Mouse (Mus musculus) cerebellum, adult 2 months (tissue): Measurements from ENCODE around the gene Hist1h1c. TPM values are rescaled to one million over a fixed set of nuclear protein-coding genes. Genes with fewer than 3 reads are reported as not detected.
"Not testable (repeated sequence)": the region's sequence is repeated elsewhere in the genome, so short reads cannot be mapped to it uniquely, and the experiment has no call there.

Experiments
- DNase-seq, 2 experiments: peaks; one replicate each; pipeline ENCODE4 v3.0.0; 2021
- H3K27ac ChIP-seq: fragments of 200-500 bp; 2 replicates; pipeline ENCODE4 v1.5.1; 2012; ENCODE audit warnings: low read length, control low read depth, inconsistent platforms; ENCODE audit not compliant: insufficient read depth
- H3K27me3 ChIP-seq: fragments of 200-500 bp; 2 replicates; pipeline ENCODE4 v1.6.1; 2012; ENCODE audit warnings: inconsistent platforms, mild to moderate bottlenecking, low read length, moderate library complexity; ENCODE audit not compliant: control insufficient read depth, insufficient read depth
- H3K4me1 ChIP-seq: fragments of 200-500 bp; 2 replicates; pipeline ENCODE4 v1.6.1; 2011; ENCODE audit warnings: low read length; ENCODE audit not compliant: control insufficient read depth, insufficient read depth
- H3K4me3 ChIP-seq: fragments of 200-500 bp; replicated peaks from 2 replicates; pipeline ENCODE3; 2011; ENCODE audit warnings: mild to moderate bottlenecking, low read depth, low read length, control low read depth; ENCODE audit not compliant: insufficient read depth
- CTCF ChIP-seq: fragments of 200-500 bp; IDR thresholded peaks from 2 replicates; pipeline ENCODE4 v1.5.1; 2011; ENCODE audit warnings: low read depth, mild to moderate bottlenecking, control low read depth, low read length, moderate library complexity, borderline replicate concordance; ENCODE audit not compliant: insufficient read depth
- POLR2A ChIP-seq: fragments of 200-500 bp; IDR thresholded peaks from 2 replicates; pipeline ENCODE4 v1.6.1; 2011; ENCODE audit warnings: low read length, control low read depth, borderline replicate concordance; ENCODE audit not compliant: insufficient read depth
- WGBS: fragments of 180-500 bp; shearing (Covaris S2); methylation state at CpG from one replicate; pipeline ENCODE4 v1.1.7; 2018; 5-methylcytosine and 5-hydroxymethylcytosine counted together
- polyA plus RNA-seq: library from polyadenylated mRNA; depleted of rRNA; stranded (reverse); fragments of >200 nt; gene quantifications from 2 replicates; pipeline ENCODE4 v1.2.3, GENCODE M21; 2012

Gene Hist1h1c
- polyA plus RNA-seq, 1 experiment, result 34.6 TPM

DNA sequence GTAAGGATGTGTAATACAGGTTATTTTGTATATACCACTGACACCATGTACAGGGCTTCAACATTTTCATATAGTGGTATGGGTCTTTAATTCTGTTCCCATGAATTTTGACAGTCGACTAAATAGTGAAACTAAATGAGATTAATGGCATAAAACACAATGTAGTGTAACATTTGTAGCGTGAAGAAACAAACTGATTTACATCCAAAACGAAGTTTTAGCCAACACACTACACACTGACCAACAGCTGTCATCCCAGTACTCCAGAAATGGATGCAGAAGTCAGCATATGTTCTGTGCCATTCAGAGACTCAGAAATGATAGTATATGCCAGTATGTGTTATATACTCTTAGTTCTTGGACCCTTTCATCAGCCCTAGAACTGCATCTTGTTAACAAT is 19.3 kb downstream of the Hist1h1c start:
- no peak overlapping the region for H3K27ac ChIP-seq
- TF ChIP-seq CTCF, result no peak
- no peak for TF ChIP-seq POLR2A
- 24% methylated on average over 3 of the region's 3 CpGs for WGBS
- no peak for DNase-seq
- H3K4me1 ChIP-seq, result no peaks in the 10 kb centered on the region; the same call in 1 of the 2 replicates
- H3K27me3 ChIP-seq, result no peaks in the 10 kb centered on the region
- H3K4me3 ChIP-seq, result no peak overlapping the region

DNA sequence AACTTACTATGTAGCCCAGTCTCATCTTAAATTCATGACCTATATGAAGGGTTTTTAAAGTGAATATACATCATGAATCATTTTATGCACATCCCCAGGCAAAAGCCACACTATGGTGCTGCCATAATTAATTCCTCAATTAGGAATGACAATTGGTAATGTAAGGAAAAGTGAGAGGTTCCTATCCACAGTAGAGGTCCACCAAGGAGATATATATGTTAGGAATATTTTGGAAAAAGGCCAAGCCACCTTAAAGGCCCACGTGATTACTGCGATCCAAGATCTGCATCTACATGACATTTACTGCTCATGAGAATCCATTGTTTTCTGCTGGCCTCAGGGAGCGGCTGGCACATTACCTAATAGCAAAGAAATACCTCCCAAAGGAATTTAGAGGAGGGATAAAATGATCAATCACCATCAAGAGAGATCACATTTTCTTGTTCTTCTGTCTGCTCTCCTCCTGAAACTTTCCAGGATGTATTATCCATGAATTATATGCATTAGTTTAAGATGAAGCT is 20.7 kb downstream of the Hist1h1c start:
- Histone ChIP-seq H3K4me1 (no peaks in the 10 kb centered on the region; the same call in 1 of the 2 replicates), H3K27ac (no peak overlapping the region), H3K4me3 (no peak overlapping the region), H3K27me3 (no peaks in the 10 kb centered on the region)
- 80% methylated on average over 3 of the region's 3 CpGs for WGBS
- TF ChIP-seq POLR2A (no peak), CTCF (no peak)
- no peak for DNase-seq

DNA sequence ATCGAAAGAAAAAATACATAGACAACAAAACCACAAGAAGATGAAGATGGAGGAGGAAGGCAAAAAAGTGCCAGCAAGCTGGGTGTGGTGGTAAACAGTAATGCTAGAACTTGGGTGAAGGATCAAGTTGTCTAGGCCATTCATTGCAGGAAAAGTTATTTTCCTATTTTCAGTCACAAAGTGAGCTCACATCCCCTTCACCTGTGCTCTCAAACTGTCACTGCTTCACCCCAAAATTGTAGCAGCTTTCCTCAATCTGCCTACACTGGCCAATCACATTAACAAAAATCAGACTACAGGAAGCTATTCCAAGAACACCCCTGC is 21.3 kb downstream of the Hist1h1c start:
- H3K4me3 ChIP-seq, result no peak overlapping the region
- no peak overlapping the region for H3K27ac ChIP-seq
- H3K4me1 ChIP-seq, result no peaks in the 10 kb centered on the region; the same call in 1 of the 2 replicates
- TF ChIP-seq POLR2A, result no peak
- no peak for TF ChIP-seq CTCF
- WGBS, result 74% methylated on average over 1 of the region's 1 CpGs
- H3K27me3 ChIP-seq, result no peaks in the 10 kb centered on the region
- no peak for DNase-seq

DNA sequence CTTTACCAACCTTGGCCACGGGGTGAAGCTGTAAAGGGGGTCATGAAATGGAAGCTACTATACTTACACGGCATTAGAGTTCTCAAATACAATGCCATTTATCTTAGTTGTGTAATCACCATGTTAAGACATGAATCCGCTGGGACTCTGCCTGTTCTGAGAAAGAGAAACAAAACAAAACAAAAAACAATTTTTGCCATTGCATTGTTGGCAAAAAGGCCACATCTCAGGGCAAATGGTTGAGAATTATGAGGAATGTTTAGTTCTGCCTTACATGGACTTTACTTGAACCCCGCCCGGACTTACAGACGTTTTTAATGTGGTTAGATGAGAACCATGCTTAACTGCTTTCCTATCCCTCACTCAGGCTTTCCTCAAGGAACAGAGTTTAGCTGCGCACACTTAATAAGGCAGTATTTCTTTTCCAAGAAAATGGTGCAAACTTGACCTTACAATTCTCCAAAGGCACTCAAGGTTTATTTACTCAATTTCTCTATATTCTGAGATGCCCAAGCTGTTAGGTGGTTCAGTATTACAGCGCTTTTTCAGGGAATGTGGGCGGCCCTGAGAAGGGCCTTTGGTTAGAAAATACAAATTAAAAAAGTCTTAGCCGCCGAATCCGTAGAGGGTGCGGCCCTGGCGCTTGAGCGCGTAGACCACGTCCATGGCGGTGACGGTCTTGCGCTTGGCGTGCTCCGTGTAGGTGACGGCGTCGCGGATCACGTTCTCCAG is 21.8 kb downstream of the Hist1h1c start:
- WGBS, result 2% methylated on average over 26 of the region's 27 CpGs
- Histone ChIP-seq H3K27me3 (no peaks in the 10 kb centered on the region), H3K27ac (peak overlapping the region; percentile 79), H3K4me3 (peak overlapping the region; percentile 50), H3K4me1 (no peaks in the 10 kb centered on the region; the same call in 1 of the 2 replicates)
- DNase-seq, result no peak
- no peak for TF ChIP-seq POLR2A
- no peak for TF ChIP-seq CTCF

DNA sequence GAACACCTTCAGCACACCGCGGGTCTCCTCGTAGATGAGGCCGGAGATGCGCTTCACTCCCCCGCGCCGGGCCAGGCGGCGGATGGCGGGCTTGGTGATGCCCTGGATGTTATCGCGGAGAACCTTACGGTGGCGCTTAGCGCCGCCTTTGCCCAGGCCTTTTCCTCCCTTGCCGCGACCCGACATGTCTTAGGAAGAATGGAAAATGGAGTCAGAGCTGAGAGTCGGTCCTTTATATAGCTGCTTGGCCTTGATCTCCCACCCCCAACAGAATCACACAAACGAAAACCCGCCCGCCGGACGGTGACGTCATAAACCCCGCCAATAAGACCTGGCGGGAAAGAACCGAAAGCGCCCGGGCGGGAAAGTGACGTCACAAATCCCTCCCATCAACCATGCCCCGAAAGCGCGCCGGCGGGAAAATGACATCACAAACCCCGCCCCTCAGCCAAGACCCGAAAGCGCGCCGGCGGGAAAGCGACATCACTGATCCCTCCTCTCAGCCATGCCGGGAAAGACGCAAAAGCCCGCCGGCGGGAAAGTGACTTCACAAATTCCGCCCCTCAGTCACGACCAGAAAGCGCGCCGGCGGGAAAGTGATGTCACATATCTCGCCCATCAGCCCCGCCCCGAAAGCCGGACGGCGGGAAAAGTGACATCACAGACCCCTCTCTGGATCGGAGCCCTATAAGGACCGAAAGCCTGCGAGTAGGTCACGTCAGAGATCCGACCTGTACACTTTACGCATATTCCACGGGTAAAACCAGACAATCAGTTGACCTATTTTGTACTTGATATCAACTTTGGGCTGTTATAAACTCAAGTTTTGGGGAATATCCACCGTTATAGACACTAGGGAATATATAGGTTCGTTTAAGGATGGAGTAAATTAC is 22.6 kb downstream of the Hist1h1c start, which contains the start of gene Hist1h4a:
Gene Hist1h4a, minus strand, starts transcription at position 259 of the 893 bp plus-strand sequence.
- H3K27ac ChIP-seq, result peak within 1 kb of the TSS; percentile 79
- WGBS, result under 1% methylated on average over 66 of the region's 72 CpGs
- no peaks in the 10 kb centered on the region for H3K27me3 ChIP-seq
- TF ChIP-seq CTCF (no peak), POLR2A (peak; percentile 78; the same call in 1 of the 2 replicates)
- no peaks in the 10 kb centered on the region; the same call in 1 of the 2 replicates for H3K4me1 ChIP-seq
- H3K4me3 ChIP-seq, result peak within 1 kb of the TSS; percentile 67
- peak; percentile 98 to 99 for DNase-seq

DNA sequence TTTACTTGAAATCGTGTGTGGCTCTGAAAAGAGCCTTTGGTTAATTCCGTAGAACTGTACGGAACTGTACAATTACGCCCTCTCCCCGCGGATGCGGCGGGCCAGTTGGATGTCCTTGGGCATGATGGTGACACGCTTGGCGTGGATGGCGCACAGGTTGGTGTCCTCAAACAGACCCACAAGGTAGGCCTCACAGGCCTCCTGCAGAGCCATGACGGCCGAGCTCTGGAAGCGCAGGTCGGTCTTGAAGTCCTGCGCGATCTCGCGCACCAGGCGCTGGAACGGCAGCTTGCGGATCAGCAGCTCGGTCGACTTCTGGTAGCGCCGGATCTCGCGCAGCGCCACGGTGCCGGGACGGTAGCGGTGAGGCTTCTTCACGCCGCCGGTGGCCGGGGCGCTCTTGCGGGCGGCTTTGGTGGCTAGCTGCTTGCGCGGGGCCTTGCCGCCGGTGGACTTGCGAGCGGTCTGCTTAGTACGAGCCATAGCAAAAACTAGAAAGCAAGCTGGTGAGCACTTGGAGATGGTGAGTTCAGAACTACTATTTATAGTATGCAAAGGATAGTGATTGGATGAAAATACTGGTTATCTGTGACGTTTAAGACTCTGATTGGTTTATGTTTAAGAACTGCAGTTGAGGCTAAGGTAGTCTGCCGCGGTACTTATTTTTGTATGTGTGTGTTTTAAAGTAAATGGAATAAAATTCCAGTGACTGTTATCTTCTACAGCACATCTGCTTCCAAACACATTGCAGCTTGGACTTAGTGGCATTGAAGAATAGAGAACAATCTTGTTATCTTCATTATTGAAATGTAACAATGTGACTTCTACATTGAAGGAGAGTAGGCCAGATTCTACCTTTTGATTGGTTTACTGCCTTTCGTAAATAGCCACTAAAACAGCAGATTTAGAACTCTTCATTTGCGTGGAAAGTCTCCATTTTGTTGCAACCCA is 23.5 kb downstream of the Hist1h1c start, which contains the start of gene Hist1h3a:
Gene Hist1h3a, minus strand, starts transcription at position 516 of the 951 bp plus-strand sequence.
- peak; percentile 70 to 86 for DNase-seq
- WGBS, result under 1% methylated on average over 36 of the region's 52 CpGs
- not testable (repeated sequence) for H3K4me1 ChIP-seq, H3K27me3 ChIP-seq
- Histone ChIP-seq H3K27ac (peak within 1 kb of the TSS; percentile 47), H3K4me3 (peak within 1 kb of the TSS; percentile 67)
- TF ChIP-seq POLR2A, result peak; percentile 55; the same call in 1 of the 2 replicates

DNA sequence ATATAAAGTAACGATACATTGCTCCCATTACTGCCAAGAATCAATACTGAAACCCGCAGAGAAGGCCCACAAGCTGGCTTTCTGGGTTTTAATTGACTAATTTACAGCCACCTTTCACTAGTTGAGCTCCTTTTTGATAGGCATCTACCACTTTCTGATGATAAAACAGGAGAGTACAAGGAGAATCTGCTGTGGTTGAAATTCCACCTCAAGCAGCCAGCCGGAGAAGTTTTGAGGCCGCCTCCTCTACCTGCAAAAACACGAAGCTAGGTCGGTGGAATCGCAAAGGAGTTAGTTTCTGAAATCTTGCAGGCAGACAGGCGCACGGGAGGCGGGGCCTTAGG is 24.6 kb downstream of the Hist1h1c start:
- Histone ChIP-seq H3K27ac (no peak overlapping the region), H3K27me3 (no peaks in the 10 kb centered on the region), H3K4me3 (peak overlapping the region; percentile 70), H3K4me1 (no peaks in the 10 kb centered on the region; the same call in 1 of the 2 replicates)
- DNase-seq, result no peak
- no peak for TF ChIP-seq POLR2A
- 1% methylated on average over 10 of the region's 10 CpGs for WGBS
